Mouse (Mus musculus): ENCODE measurements at regions not wholly inside any gene's neighbourhood (a gene's known extent, or its start where the extent isn't known, plus 50 kb on each side); places are given as distances from the start of the nearest gene placed in this dataset.
"Not testable (repeated sequence)": the region's sequence is repeated elsewhere in the genome, so short reads cannot be mapped to it uniquely, and the experiment has no call there.

GRCm38 (mm10) chr19:3158149-3158548, 124.6 kb upstream of the Mrpl21 start:
- 82% methylated on average over 2 of the region's 2 CpGs for WGBS
- not testable (repeated sequence) for H3K4me1 ChIP-seq; H3K36me3 ChIP-seq (replicated peaks); H3K27me3 ChIP-seq (replicated peaks; ENCODE audit: low read depth, poor library complexity, severe bottlenecking); H3K27ac ChIP-seq (replicated peaks); H3K4me3 ChIP-seq; DNase-seq (ENCODE audit: low spot score)
- H3K9me3 ChIP-seq, result peaks cover 39% of the 10 kb centered on the region

GRCm38 (mm10) chr19:3159346-3159745, 123.4 kb upstream of the Mrpl21 start:
- 85% methylated on average over 12 of the region's 12 CpGs for WGBS
- no peak overlapping the region for H3K27ac ChIP-seq (replicated peaks)

GRCm38 (mm10) chr19:3167683-3168082, 115.0 kb upstream of the Mrpl21 start:
- H3K9me3 ChIP-seq, result peaks cover 30% of the 10 kb centered on the region
- 70% methylated on average over 7 of the region's 7 CpGs for WGBS
- no peaks in the 10 kb centered on the region for H3K4me1 ChIP-seq
- H3K27ac ChIP-seq (replicated peaks), result no peak overlapping the region
- no peaks in the 10 kb centered on the region for H3K27me3 ChIP-seq (replicated peaks; ENCODE audit: low read depth, poor library complexity, severe bottlenecking)
- DNase-seq (ENCODE audit: low spot score), result no peak
- H3K4me3 ChIP-seq, result no peak overlapping the region
- no peaks in the 10 kb centered on the region for H3K36me3 ChIP-seq (replicated peaks)

More at GRCm38 (mm10) chr19:3159346-3159745, 123.4 kb upstream of the Mrpl21 start:
- no peak for DNase-seq (ENCODE audit: low spot score)
- Histone ChIP-seq H3K4me1 (no peaks in the 10 kb centered on the region), H3K9me3 (peaks cover 36% of the 10 kb centered on the region), H3K36me3 (replicated peaks) (no peaks in the 10 kb centered on the region), H3K4me3 (no peak overlapping the region), H3K27me3 (replicated peaks; ENCODE audit: low read depth, poor library complexity, severe bottlenecking) (no peaks in the 10 kb centered on the region)

- 61% methylated on average over 2 of the region's 2 CpGs for WGBS
- no peaks in the 10 kb centered on the region for H3K36me3 ChIP-seq (replicated peaks)
- no peaks in the 10 kb centered on the region for H3K4me1 ChIP-seq
- peaks cover 8% of the 10 kb centered on the region for H3K9me3 ChIP-seq
- H3K27me3 ChIP-seq (replicated peaks; ENCODE audit: low read depth, poor library complexity, severe bottlenecking), result no peaks in the 10 kb centered on the region
- no peak overlapping the region for H3K27ac ChIP-seq (replicated peaks)
- no peak for DNase-seq (ENCODE audit: low spot score)
- H3K4me3 ChIP-seq, result no peak overlapping the region
Observed at GRCm38 (mm10) chr19:3182625-3183024, 100.1 kb upstream of the Mrpl21 start.

- H3K4me1 ChIP-seq, result no peaks in the 10 kb centered on the region
- H3K36me3 ChIP-seq (replicated peaks), result no peaks in the 10 kb centered on the region
- H3K27ac ChIP-seq (replicated peaks), result no peak overlapping the region
- no peak for DNase-seq (ENCODE audit: low spot score)
- no peaks in the 10 kb centered on the region for H3K27me3 ChIP-seq (replicated peaks; ENCODE audit: low read depth, poor library complexity, severe bottlenecking)
- no peak overlapping the region for H3K4me3 ChIP-seq
- H3K9me3 ChIP-seq, result peaks cover 10% of the 10 kb centered on the region
Observed at GRCm38 (mm10) chr19:3192644-3193043, 90.1 kb upstream of the Mrpl21 start.

GRCm38 (mm10) chr19:3204504-3204903, 78.2 kb upstream of the Mrpl21 start:
- not testable (repeated sequence) for H3K4me3 ChIP-seq; H3K36me3 ChIP-seq (replicated peaks); H3K27ac ChIP-seq (replicated peaks); DNase-seq (ENCODE audit: low spot score); H3K27me3 ChIP-seq (replicated peaks; ENCODE audit: low read depth, poor library complexity, severe bottlenecking); H3K4me1 ChIP-seq
- peaks cover 13% of the 10 kb centered on the region for H3K9me3 ChIP-seq
- WGBS, result 59% methylated on average over 5 of the region's 5 CpGs

GRCm38 (mm10) chr19:3205406-3205805, 77.3 kb upstream of the Mrpl21 start:
- not testable (repeated sequence) for H3K27me3 ChIP-seq (replicated peaks; ENCODE audit: low read depth, poor library complexity, severe bottlenecking); H3K4me1 ChIP-seq; DNase-seq (ENCODE audit: low spot score); H3K4me3 ChIP-seq; H3K36me3 ChIP-seq (replicated peaks); H3K27ac ChIP-seq (replicated peaks)
- 80% methylated on average over 28 of the region's 28 CpGs for WGBS
- peaks cover 13% of the 10 kb centered on the region for H3K9me3 ChIP-seq

GRCm38 (mm10) chr19:3208283-3208682, 74.4 kb upstream of the Mrpl21 start:
- H3K4me3 ChIP-seq, result no peak overlapping the region
- no peaks in the 10 kb centered on the region for H3K4me1 ChIP-seq
- H3K9me3 ChIP-seq, result peaks cover 9% of the 10 kb centered on the region
- no peaks in the 10 kb centered on the region for H3K36me3 ChIP-seq (replicated peaks)
- H3K27me3 ChIP-seq (replicated peaks; ENCODE audit: low read depth, poor library complexity, severe bottlenecking), result no peaks in the 10 kb centered on the region
- H3K27ac ChIP-seq (replicated peaks), result no peak overlapping the region
- WGBS, result 15% methylated on average over 4 of the region's 4 CpGs
- DNase-seq (ENCODE audit: low spot score), result peak; percentile 38
